Mouse (Mus musculus) erythroblast, embryonic 14.5 days (primary cell): ENCODE measurements around the gene Zfp422.

Experiments
- GATA1 ChIP-seq: IDR thresholded peaks from 2 replicates; pipeline ENCODE4 v1.6.1; 2012; ENCODE audit warnings: low read length, inconsistent platforms, mixed read lengths
- TAL1 ChIP-seq: IDR thresholded peaks from 3 replicates; pipeline ENCODE4 v1.6.1; 2012; ENCODE audit warnings: low read length, inconsistent platforms, mixed read lengths

DNA sequence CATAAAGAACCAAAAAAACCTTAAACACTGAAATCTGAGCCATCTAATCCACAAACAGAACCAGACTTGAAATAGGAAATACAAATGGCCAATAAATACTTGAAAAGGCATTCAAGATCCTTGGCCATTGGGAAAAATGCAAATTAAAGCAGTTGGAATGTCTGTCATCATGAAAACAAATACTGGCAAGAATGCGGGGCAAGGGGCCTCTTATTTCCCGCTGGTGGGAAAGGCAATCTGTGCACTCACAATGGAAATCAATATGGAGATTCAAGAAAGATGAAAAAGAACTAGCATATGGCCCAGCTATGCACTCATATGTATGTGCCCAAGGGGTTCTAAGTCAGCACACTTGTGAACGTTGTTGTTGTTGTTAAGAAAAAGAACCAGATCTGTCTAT lies 38.1 kb upstream of the Zfp422 start:
- TF ChIP-seq TAL1 (no peak), GATA1 (no peak)
